Mouse (Mus musculus) midbrain, embryonic 15.5 days (tissue): ENCODE data around the gene Ptprs. TPM values are rescaled to one million over a fixed set of nuclear protein-coding genes. Genes with fewer than 3 reads are reported as not detected.

ENCODE experiments used
- ATAC-seq: fragments of 200-750 bp; cut with Nextera tagmentation; replicated peaks from 2 replicates; pipeline ENCODE4 v1.8.0; 2017; ENCODE audit warnings: moderate TSS enrichment
- H3K27ac ChIP-seq: fragments of 300-500 bp; sonication (generic); 2 replicates; pipeline ENCODE4 v1.5.1; 2015; ENCODE audit warnings: mild to moderate bottlenecking, inconsistent platforms
- H3K27me3 ChIP-seq: fragments of 300-500 bp; sonication (generic); replicated peaks from 2 replicates; pipeline ENCODE4 v1.6.1; 2015; ENCODE audit warnings: inconsistent platforms
- H3K36me3 ChIP-seq: fragments of 300-500 bp; sonication (generic); replicated peaks from 2 replicates; pipeline ENCODE4 v1.6.1; 2015; ENCODE audit warnings: inconsistent platforms
- H3K4me1 ChIP-seq: fragments of 300-500 bp; sonication (generic); 2 replicates; pipeline ENCODE4 v1.6.1; 2015; ENCODE audit warnings: inconsistent platforms
- H3K4me2 ChIP-seq: fragments of 300-500 bp; sonication (generic); 2 replicates; pipeline ENCODE4 v1.6.1; 2015; ENCODE audit warnings: inconsistent platforms, mild to moderate bottlenecking, moderate library complexity
- H3K4me3 ChIP-seq: fragments of 300-500 bp; sonication (generic); 2 replicates; pipeline ENCODE4 v1.5.1; 2015; ENCODE audit warnings: mild to moderate bottlenecking, inconsistent platforms
- H3K9ac ChIP-seq: fragments of 300-500 bp; sonication (generic); 2 replicates; pipeline ENCODE4 v1.6.1; 2015; ENCODE audit warnings: mild to moderate bottlenecking, inconsistent platforms
- H3K9me3 ChIP-seq: fragments of 300-500 bp; sonication (generic); 2 replicates; pipeline ENCODE4 v1.6.1; 2016; ENCODE audit warnings: inconsistent platforms
- WGBS: fragments of 180-500 bp; shearing (Covaris S2); methylation state at CpG from one replicate; pipeline ENCODE4 v1.1.7; 2015; ENCODE audit warnings: mixed read lengths; 5-methylcytosine and 5-hydroxymethylcytosine counted together
- microRNA-seq: library from miRNA; unstranded; fragments of <30 nt; microRNA quantifications from one replicate; pipeline ENCODE4, GENCODE M21; 2016
- polyA plus RNA-seq: library from polyadenylated mRNA; unstranded; fragments of >200 nt; fragmentation: Nextera tagmentation; extraction: Ambion mirVana; gene quantifications from 2 replicates; pipeline ENCODE4 v1.2.1, GENCODE M21; 2015

The Ptprs gene
- polyA plus RNA-seq, 1 experiment from 2014 or later, result 349 TPM

DNA sequence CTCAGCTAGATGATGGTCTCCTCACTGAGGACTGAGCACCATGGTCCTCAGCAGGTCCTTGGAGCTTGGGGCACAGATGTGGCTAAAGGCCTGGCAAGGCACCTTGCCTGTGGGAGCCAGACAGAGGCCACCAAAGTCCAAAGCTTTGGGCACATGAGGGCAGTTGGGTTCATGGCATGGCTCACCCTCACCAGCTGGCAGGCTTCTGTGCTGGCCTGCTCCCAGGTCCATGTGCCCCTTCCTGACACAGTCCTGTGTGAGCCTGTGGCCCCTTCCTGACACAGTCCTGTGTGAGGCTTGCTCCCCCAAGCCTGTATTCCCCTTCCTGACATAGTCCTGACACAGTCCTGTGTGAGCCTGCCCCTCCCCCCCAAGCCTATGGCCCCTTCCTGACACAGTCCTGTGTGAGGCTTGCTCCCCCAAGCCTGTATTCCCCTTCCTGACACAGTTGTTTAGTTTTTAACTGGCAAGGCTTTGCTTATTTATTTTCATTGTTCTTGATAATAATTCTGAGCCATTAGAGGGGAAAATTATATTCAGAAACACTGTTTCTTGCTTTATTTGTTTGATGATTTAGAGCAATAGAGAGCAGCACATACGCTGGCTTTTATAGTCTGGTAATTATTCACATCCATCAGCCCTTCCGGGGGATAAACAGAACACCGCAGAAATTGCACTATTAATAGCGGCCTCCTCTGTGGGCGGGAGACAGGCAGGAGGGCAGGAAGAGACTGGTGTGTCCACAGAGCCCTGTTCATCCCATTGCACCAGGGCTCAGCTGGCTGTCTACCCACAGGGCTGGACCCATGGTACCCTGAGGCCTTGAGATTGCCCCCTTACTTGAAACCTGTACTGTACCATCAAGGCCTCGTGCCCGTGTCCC is 110.3 kb downstream of the Ptprs start:
- Histone ChIP-seq H3K36me3 (peaks cover 4% of the 10 kb centered on the region; the same call in 1 of the 2 replicates), H3K4me2 (no peak overlapping the region), H3K27me3 (no peaks in the 10 kb centered on the region), H3K27ac (peak overlapping the region; percentile 66), H3K9ac (no peak overlapping the region), H3K4me1 (peaks cover 22% of the 10 kb centered on the region), H3K9me3 (no peaks in the 10 kb centered on the region), H3K4me3 (no peak overlapping the region)
- 66% methylated on average over 7 of the region's 7 CpGs for WGBS
- 0 out of 2 replicates have a peak, but pooled peaks have one; percentile 30 for ATAC-seq

Small RNA genes lying within 50 kb of the gene (microRNA-seq; reads per million reads assigned to microRNA genes)
- gene Mir6977, result 5.9 reads per million, percentile 25 among the genes with 10 or more reads in this experiment

Other genes with a start within 250 kb of the Ptprs start
- gene Fem1a, start 219.7 kb downstream of the Ptprs start, polyA plus RNA-seq, result 20.1 and 20.5 TPM in 2 replicates
- 1.2 and 1.5 TPM in 2 replicates for gene Ticam1, start 199.7 kb downstream of the Ptprs start, polyA plus RNA-seq
- 12.0 and 13.3 TPM in 2 replicates for gene Plin3, start 183.6 kb downstream of the Ptprs start, polyA plus RNA-seq
- not detected in 2 replicates for gene Arrdc5, start 176.2 kb downstream of the Ptprs start, polyA plus RNA-seq
- gene Uhrf1, start 173.2 kb downstream of the Ptprs start, polyA plus RNA-seq, result 19.2 and 20.8 TPM in 2 replicates
- gene Kdm4b, start 150.4 kb downstream of the Ptprs start, polyA plus RNA-seq, result 86.3 and 86.6 TPM in 2 replicates
- gene Znrf4, start 35.9 kb upstream of the Ptprs start, polyA plus RNA-seq, result not detected in 2 replicates
- 1.4 and 2.0 TPM in 2 replicates for gene Gm20219, start 77.9 kb upstream of the Ptprs start, polyA plus RNA-seq
- 78.4 and 86.1 TPM in 2 replicates for gene Safb2, start 108.1 kb upstream of the Ptprs start, polyA plus RNA-seq
- gene Safb, start 108.3 kb upstream of the Ptprs start, polyA plus RNA-seq, result 120 and 129 TPM in 2 replicates
- 169 and 175 TPM in 2 replicates for gene 2410015M20Rik, start 133.3 kb upstream of the Ptprs start, polyA plus RNA-seq
- gene Rpl36, start 136.9 kb upstream of the Ptprs start, polyA plus RNA-seq, result 917 and 926 TPM in 2 replicates
- gene Lonp1, start 150.4 kb upstream of the Ptprs start, polyA plus RNA-seq, result 48.9 and 52.9 TPM in 2 replicates
- 2.3 and 2.5 TPM in 2 replicates for gene Catsperd, start 151.7 kb upstream of the Ptprs start, polyA plus RNA-seq
- gene Ranbp3, start 196.8 kb upstream of the Ptprs start, polyA plus RNA-seq, result 109 and 116 TPM in 2 replicates
- 516 and 531 TPM in 2 replicates for gene Ndufa11, start 241.3 kb upstream of the Ptprs start, polyA plus RNA-seq
- gene Vmac, start 241.5 kb upstream of the Ptprs start, polyA plus RNA-seq, result 15.5 and 18.2 TPM in 2 replicates